Mouse (Mus musculus): ENCODE measurements around the gene Mogat1. TPM values are rescaled to one million over a fixed set of nuclear protein-coding genes. Genes with fewer than 3 reads are reported as not detected.

The Mogat1 gene
- polyA plus RNA-seq, 1 experiment from 2014 or later: 0.44 TPM

DNA sequence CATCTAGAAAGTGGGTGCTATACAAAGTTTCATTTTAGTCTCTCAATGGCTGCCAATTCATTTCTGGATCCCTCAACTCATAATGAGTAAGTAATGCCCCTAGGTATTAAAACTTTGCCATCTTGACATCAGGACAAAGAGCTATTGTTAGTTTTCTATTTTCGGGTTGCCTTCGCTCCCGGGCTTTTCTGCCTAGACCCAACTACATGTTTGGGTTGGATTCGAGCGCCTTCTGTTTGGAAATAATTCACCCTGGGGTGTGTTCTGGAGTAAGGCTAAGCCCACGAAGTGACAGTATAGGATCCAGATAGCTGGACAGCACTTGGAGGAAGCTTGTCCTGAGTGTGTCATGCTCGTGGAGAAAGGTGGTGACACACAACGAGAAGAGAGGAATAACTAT lies 2.0 kb downstream of the Mogat1 start:
- no peaks in the 10 kb centered on the region for H3K9me3 ChIP-seq
- no peak overlapping the region for H3K4me3 ChIP-seq
- H3K27ac ChIP-seq: no peak overlapping the region
- no peak overlapping the region for H3K4me2 ChIP-seq
- H3K36me3 ChIP-seq: no peaks in the 10 kb centered on the region
- H3K27me3 ChIP-seq: peaks cover 4% of the 10 kb centered on the region; the same call in 1 of the 2 replicates
- no peak overlapping the region for H3K9ac ChIP-seq
- H3K4me1 ChIP-seq: peaks cover 6% of the 10 kb centered on the region; the same call in 1 of the 2 replicates
- no peak for ATAC-seq (ENCODE audit: insufficient number of reproducible peaks, insufficient read depth, low FRiP score, low TSS enrichment, low read depth)
- 51% methylated on average over 8 of the region's 8 CpGs for WGBS

DNA sequence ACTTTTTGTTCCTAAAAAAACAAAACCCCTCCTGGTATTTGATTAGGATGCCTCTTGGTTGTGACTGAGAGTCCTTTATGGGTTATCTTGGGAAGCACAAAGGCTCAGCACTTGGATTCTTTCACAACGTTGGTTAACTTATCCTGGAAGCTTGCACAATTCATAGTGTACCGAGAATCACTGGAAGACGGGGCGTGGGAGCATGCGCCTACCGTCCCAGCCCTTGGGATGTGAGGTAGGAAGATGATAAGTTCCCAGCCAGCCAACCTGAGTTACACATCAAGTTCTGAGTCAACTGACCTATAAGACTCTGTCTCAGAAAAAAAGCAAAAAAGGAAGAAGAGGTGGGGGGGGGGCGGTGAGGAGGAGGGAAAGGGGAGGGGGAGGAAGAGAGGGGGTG lies 8.1 kb downstream of the Mogat1 start:
- Histone ChIP-seq H3K36me3 (no peaks in the 10 kb centered on the region), H3K9ac (no peak overlapping the region), H3K4me2 (no peak overlapping the region), H3K4me3 (no peak overlapping the region), H3K4me1 (no peaks in the 10 kb centered on the region; the same call in 1 of the 2 replicates), H3K27ac (no peak overlapping the region), H3K27me3 (no peaks in the 10 kb centered on the region), H3K9me3 (no peaks in the 10 kb centered on the region)
- WGBS: 93% methylated on average over 7 of the region's 7 CpGs
- no peak for ATAC-seq (ENCODE audit: insufficient number of reproducible peaks, insufficient read depth, low FRiP score, low TSS enrichment, low read depth)

GRCm38 (mm10) chr1:78525189-78525886 lies 14.5 kb downstream of the Mogat1 start:
- no peak for ATAC-seq (ENCODE audit: insufficient number of reproducible peaks, insufficient read depth, low FRiP score, low TSS enrichment, low read depth)
- Histone ChIP-seq H3K27ac (no peak overlapping the region), H3K36me3 (no peaks in the 10 kb centered on the region), H3K4me1 (no peaks in the 10 kb centered on the region), H3K4me2 (no peak overlapping the region), H3K9ac (no peak overlapping the region), H3K9me3 (no peaks in the 10 kb centered on the region), H3K27me3 (no peaks in the 10 kb centered on the region), H3K4me3 (no peak overlapping the region)
- WGBS: 43% methylated on average over 23 of the region's 23 CpGs

- WGBS: 88% methylated on average over 3 of the region's 3 CpGs
- no peak overlapping the region for H3K4me3 ChIP-seq
- ATAC-seq (ENCODE audit: insufficient number of reproducible peaks, insufficient read depth, low FRiP score, low TSS enrichment, low read depth): no peak
Observed at GRCm38 (mm10) chr1:78528356-78528755, 17.6 kb downstream of the Mogat1 start.

DNA sequence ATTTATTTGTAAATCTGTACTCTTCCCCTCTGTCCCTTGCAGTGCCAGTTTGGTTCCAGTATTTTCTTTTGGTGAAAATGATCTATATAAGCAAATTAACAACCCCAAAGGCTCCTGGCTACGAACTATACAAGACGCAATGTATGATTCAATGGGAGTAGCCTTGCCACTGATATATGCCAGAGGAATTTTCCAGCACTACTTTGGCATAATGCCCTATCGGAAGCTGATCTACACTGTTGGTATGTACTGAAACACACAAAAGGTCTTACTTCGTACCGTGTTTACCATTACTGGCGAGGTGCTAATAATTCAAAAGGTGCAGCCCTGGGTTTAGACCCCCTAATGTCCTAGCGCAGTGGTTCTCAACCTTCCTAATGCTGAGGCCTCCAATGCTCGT lies 18.2 kb downstream of the Mogat1 start:
- WGBS: 85% methylated on average over 8 of the region's 8 CpGs
- Histone ChIP-seq H3K4me2 (no peak overlapping the region), H3K4me1 (no peaks in the 10 kb centered on the region; the same call in 1 of the 2 replicates), H3K36me3 (no peaks in the 10 kb centered on the region), H3K9me3 (no peaks in the 10 kb centered on the region), H3K4me3 (no peak overlapping the region), H3K27me3 (no peaks in the 10 kb centered on the region), H3K27ac (no peak overlapping the region), H3K9ac (no peak overlapping the region)
- ATAC-seq (ENCODE audit: insufficient number of reproducible peaks, insufficient read depth, low FRiP score, low TSS enrichment, low read depth): no peak

More at GRCm38 (mm10) chr1:78528356-78528755, 17.6 kb downstream of the Mogat1 start:
- Histone ChIP-seq H3K9ac (no peak overlapping the region), H3K36me3 (no peaks in the 10 kb centered on the region), H3K4me1 (no peaks in the 10 kb centered on the region; the same call in 1 of the 2 replicates), H3K4me2 (no peak overlapping the region), H3K27ac (no peak overlapping the region), H3K9me3 (no peaks in the 10 kb centered on the region), H3K27me3 (no peaks in the 10 kb centered on the region)

- WGBS: 70% methylated on average over 7 of the region's 7 CpGs
- ATAC-seq (ENCODE audit: insufficient number of reproducible peaks, insufficient read depth, low FRiP score, low TSS enrichment, low read depth): no peak
Observed at GRCm38 (mm10) chr1:78530500-78531215, 19.9 kb downstream of the Mogat1 start.

GRCm38 (mm10) chr1:78532184-78532800 lies 21.5 kb downstream of the Mogat1 start:
- Histone ChIP-seq H3K9ac (no peak overlapping the region), H3K4me1 (peaks cover 4% of the 10 kb centered on the region), H3K27ac (no peak overlapping the region), H3K36me3 (no peaks in the 10 kb centered on the region), H3K4me3 (no peak overlapping the region), H3K27me3 (no peaks in the 10 kb centered on the region), H3K9me3 (no peaks in the 10 kb centered on the region), H3K4me2 (no peak overlapping the region)
- 0 out of 2 replicates have a peak, but pooled peaks have one; percentile 57 for ATAC-seq (ENCODE audit: insufficient number of reproducible peaks, insufficient read depth, low FRiP score, low TSS enrichment, low read depth)
- WGBS: 70% methylated on average over 15 of the region's 15 CpGs

More at GRCm38 (mm10) chr1:78530500-78531215, 19.9 kb downstream of the Mogat1 start:
- Histone ChIP-seq H3K36me3 (no peaks in the 10 kb centered on the region), H3K27me3 (no peaks in the 10 kb centered on the region), H3K9me3 (no peaks in the 10 kb centered on the region), H3K9ac (no peak overlapping the region), H3K27ac (no peak overlapping the region), H3K4me1 (no peaks in the 10 kb centered on the region; the same call in 1 of the 2 replicates), H3K4me2 (no peak overlapping the region), H3K4me3 (no peak overlapping the region)

DNA sequence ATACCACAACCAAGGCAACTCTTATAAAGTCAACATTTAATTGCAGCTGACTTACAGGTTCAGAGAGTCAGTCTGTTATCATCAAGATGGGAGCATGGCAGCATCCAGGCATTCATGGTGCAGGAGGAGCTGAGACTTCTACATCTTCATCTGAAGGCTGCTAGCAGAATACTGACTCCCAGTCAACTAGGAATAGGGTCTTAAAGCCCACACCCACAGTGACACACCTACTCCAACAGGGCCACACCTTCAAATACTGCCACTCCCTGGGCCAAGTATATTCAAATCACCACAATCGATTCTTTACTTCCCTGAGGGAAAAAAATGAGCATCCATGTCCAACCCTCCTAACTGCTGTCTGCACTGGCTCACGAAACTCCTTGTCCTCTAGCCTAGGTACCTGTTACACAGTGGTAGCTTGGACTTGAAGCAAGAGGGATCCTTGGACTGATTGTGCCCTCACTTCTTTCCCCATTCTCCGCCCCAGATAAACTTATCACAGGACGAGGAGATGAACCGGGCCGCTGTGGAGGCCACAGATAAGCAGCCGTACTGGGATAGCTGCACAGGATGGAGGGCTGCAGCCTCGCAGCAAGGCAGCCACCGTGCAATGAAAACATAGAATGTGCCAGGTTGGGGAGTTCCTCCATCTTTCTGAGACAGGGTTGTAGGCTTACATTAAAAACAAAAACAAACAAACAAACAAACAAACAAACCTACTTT lies 23.8 kb downstream of the Mogat1 start:
- Histone ChIP-seq H3K4me1 (peaks cover 20% of the 10 kb centered on the region), H3K36me3 (no peaks in the 10 kb centered on the region), H3K4me3 (no peak overlapping the region), H3K27ac (no peak overlapping the region), H3K9ac (no peak overlapping the region), H3K27me3 (no peaks in the 10 kb centered on the region), H3K4me2 (no peak overlapping the region), H3K9me3 (no peaks in the 10 kb centered on the region)
- WGBS: 89% methylated on average over 9 of the region's 9 CpGs
- ATAC-seq (ENCODE audit: insufficient number of reproducible peaks, insufficient read depth, low FRiP score, low TSS enrichment, low read depth): no peak

GRCm38 (mm10) chr1:78536310-78537164 lies 25.7 kb downstream of the Mogat1 start:
- WGBS: 34% methylated on average over 19 of the region's 19 CpGs
- H3K27me3 ChIP-seq: no peaks in the 10 kb centered on the region
- ATAC-seq (ENCODE audit: insufficient number of reproducible peaks, insufficient read depth, low FRiP score, low TSS enrichment, low read depth): no peak
- H3K9ac ChIP-seq: no peak overlapping the region
- H3K4me3 ChIP-seq: peak overlapping the region; percentile 41; the same call in 1 of the 2 replicates
- H3K4me2 ChIP-seq: peak overlapping the region; percentile 68
- no peak overlapping the region for H3K27ac ChIP-seq
- no peaks in the 10 kb centered on the region for H3K9me3 ChIP-seq
- H3K36me3 ChIP-seq: no peaks in the 10 kb centered on the region
- peaks cover 24% of the 10 kb centered on the region; the same call in 1 of the 2 replicates for H3K4me1 ChIP-seq

DNA sequence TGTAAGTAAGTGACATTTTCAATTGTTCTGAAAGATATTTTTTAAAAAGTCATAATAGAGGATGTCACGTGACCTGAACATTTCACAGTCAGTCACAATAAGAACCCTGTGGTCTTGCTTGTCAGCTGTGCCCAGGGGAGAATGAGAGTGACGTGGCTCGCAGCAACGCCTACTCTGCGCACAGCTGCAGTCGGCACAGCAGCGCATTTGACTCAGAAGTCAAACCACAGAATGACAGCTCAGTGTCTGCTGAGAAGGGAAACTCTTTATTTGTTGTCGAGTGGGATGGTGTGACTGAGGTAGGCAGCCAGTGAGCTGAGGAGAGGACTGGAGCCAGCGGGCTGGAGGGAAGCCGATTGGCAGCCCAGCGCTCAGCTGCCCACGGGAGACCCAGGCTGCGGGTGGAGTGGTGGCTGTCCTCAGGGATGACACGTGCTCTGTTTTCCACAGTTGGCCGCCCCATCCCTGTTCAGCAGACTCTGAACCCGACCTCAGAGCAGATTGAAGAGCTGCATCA lies 26.8 kb downstream of the Mogat1 start:
- WGBS: 22% methylated on average over 16 of the region's 16 CpGs
- Histone ChIP-seq H3K4me3 (peak overlapping the region; percentile 41), H3K4me1 (peaks cover 24% of the 10 kb centered on the region; the same call in 1 of the 2 replicates), H3K9me3 (no peaks in the 10 kb centered on the region), H3K4me2 (peak overlapping the region; percentile 68), H3K36me3 (no peaks in the 10 kb centered on the region), H3K27me3 (no peaks in the 10 kb centered on the region), H3K27ac (no peak overlapping the region), H3K9ac (peak overlapping the region; percentile 60)
- ATAC-seq (ENCODE audit: insufficient number of reproducible peaks, insufficient read depth, low FRiP score, low TSS enrichment, low read depth): peak; percentile 67
